Mouse (Mus musculus) gastrocnemius, postnatal 10 days (tissue): ENCODE results near the gene Gm6034. TPM values are rescaled to one million over a fixed set of nuclear protein-coding genes. Genes with fewer than 3 reads are reported as not detected.
A peak's percentile ranks its signal among the peaks of the same experiment; 100 is the strongest.
"Not testable (repeated sequence)": the region's sequence is repeated elsewhere in the genome, so short reads cannot be mapped to it uniquely, and the experiment has no call there.

ENCODE experiments used
- DNase-seq: peaks from one replicate; pipeline ENCODE4 v3.0.0; 2021; ENCODE audit warnings: mixed read lengths
- total RNA-seq, 2 experiments: library from RNA; stranded (reverse); gene quantifications; 2 replicates each; pipeline ENCODE4 v1.2.3; 2021

The Gm6034 gene
- total RNA-seq, 2 experiments from 2014 or later, result 0.16 TPM; not detected in 1

- DNase-seq, result not testable (repeated sequence)
Measured at GRCm38 (mm10) chr17:36082519-36083232, 39.9 kb downstream of the Gm6034 start.

GRCm38 (mm10) chr17:36083266-36083869, 40.6 kb downstream of the Gm6034 start:
- DNase-seq, result peak; percentile 17

GRCm38 (mm10) chr17:36083870-36084451, 41.2 kb downstream of the Gm6034 start:
- no peak for DNase-seq

- DNase-seq, result not testable (repeated sequence)
Measured at GRCm38 (mm10) chr17:36085976-36086375, 43.2 kb downstream of the Gm6034 start.

- DNase-seq, result not testable (repeated sequence)
Measured at GRCm38 (mm10) chr17:36091933-36092332, 49.2 kb downstream of the Gm6034 start.

GRCm38 (mm10) chr17:36092520-36092919, 49.8 kb downstream of the Gm6034 start:
- DNase-seq, result not testable (repeated sequence)

- no peak for DNase-seq
Measured at GRCm38 (mm10) chr17:36093936-36094335, 51.2 kb downstream of the Gm6034 start.

GRCm38 (mm10) chr17:36099603-36100002, 56.8 kb downstream of the Gm6034 start:
- DNase-seq, result not testable (repeated sequence)

- not testable (repeated sequence) for DNase-seq
Measured at GRCm38 (mm10) chr17:36102091-36102490, 59.3 kb downstream of the Gm6034 start.

Other genes starting within 250 kb of the Gm6034 start
- gene Ier3, start 221.3 kb upstream of the Gm6034 start, total RNA-seq, result 1 to 10 TPM; 4.5 to 5.8 TPM
- gene Flot1, start 219.7 kb upstream of the Gm6034 start, total RNA-seq, result 10 to 100 TPM; 38.8 to 41.3 TPM
- gene Tubb5, start 204.7 kb upstream of the Gm6034 start, total RNA-seq, result 100 to 1,000 TPM; 205 to 251 TPM
- 10 to 100 TPM; 10.1 to 14.6 TPM for gene Mdc1, start 201.4 kb upstream of the Gm6034 start, total RNA-seq
- gene Nrm, start 181.6 kb upstream of the Gm6034 start, total RNA-seq, result 1 to 10 TPM; 7.8 to 9.7 TPM
- gene Ppp1r18, start 177.4 kb upstream of the Gm6034 start, total RNA-seq, result 10 to 100 TPM; 14.7 to 21.9 TPM
- 10 to 100 TPM; 12.6 to 16.8 TPM for gene Dhx16, start 163.1 kb upstream of the Gm6034 start, total RNA-seq
- 10 to 100 TPM; 49.6 to 56.2 TPM for gene 2310061I04Rik, start 145.5 kb upstream of the Gm6034 start, total RNA-seq
- gene Atat1, start 132.9 kb upstream of the Gm6034 start, total RNA-seq, result 1 to 10 TPM; 6.4 to 9.8 TPM
- 10 to 100 TPM; 44.8 to 54.4 TPM for gene Mrps18b, start 126.6 kb upstream of the Gm6034 start, total RNA-seq
- 10 to 100 TPM; 31.4 to 47.1 TPM for gene Ppp1r10, start 126.5 kb upstream of the Gm6034 start, total RNA-seq
- 10 to 100 TPM; 65.7 to 71.6 TPM for gene Abcf1, start 73.2 kb upstream of the Gm6034 start, total RNA-seq
- gene Gnl1, start 63.1 kb upstream of the Gm6034 start, total RNA-seq, result 10 to 100 TPM; 21.7 to 28.5 TPM
- gene Prr3, start 62.7 kb upstream of the Gm6034 start, total RNA-seq, result 1 to 10 TPM; 5.1 to 9.3 TPM
- under 1 TPM; 0.45 to 0.84 TPM for gene H2-T24, start 22.4 kb upstream of the Gm6034 start, total RNA-seq
- 1 to 10 TPM; 5.2 to 6.7 TPM for gene H2-T23, start 10.1 kb upstream of the Gm6034 start, total RNA-seq
- gene H2-T22, start 214 bp upstream of the Gm6034 start, total RNA-seq, result 1 to 10 TPM; 8.1 to 8.8 TPM
- 1 to 10 TPM; 1.6 to 2.0 TPM for gene Gm11127, start 15.4 kb downstream of the Gm6034 start, total RNA-seq
- gene Gm19684, start 78.7 kb downstream of the Gm6034 start, total RNA-seq, result not detected
- gene Gm7030, start 86.5 kb downstream of the Gm6034 start, total RNA-seq, result not detected
- gene Gm8909, start 125.6 kb downstream of the Gm6034 start, total RNA-seq, result not detected
- gene H2-T3, start 147.3 kb downstream of the Gm6034 start, total RNA-seq, result not detected
- 10 to 100 TPM; 26.3 to 28.5 TPM for gene Rpp21, start 215.1 kb downstream of the Gm6034 start, total RNA-seq
- 1 to 10 TPM; 4.8 to 7.0 TPM for gene Trim39, start 229.3 kb downstream of the Gm6034 start, total RNA-seq
- gene H2-M10.2, start 243.5 kb downstream of the Gm6034 start, total RNA-seq, result not detected